Mouse (Mus musculus): ENCODE measurements at regions not wholly inside any gene's neighbourhood (a gene's known extent, or its start where the extent isn't known, plus 50 kb on each side); places are given as distances from the start of the nearest gene placed in this dataset.

GRCm38 (mm10) chr13:38753722-38754121 lies 94.9 kb upstream of the Eef1e1 start:
- DNase-seq (ENCODE audit: low read depth, low spot score) = no peak

GRCm38 (mm10) chr13:38751876-38752275 lies 93.0 kb upstream of the Eef1e1 start:
- no peak for DNase-seq (ENCODE audit: low read depth, low spot score)

- DNase-seq (ENCODE audit: low read depth, low spot score) = no peak
Measured at GRCm38 (mm10) chr13:38740066-38740465, 81.2 kb upstream of the Eef1e1 start.

- DNase-seq (ENCODE audit: low read depth, low spot score) = no peak
Measured at GRCm38 (mm10) chr13:38736361-38737035, 77.6 kb upstream of the Eef1e1 start.

DNA sequence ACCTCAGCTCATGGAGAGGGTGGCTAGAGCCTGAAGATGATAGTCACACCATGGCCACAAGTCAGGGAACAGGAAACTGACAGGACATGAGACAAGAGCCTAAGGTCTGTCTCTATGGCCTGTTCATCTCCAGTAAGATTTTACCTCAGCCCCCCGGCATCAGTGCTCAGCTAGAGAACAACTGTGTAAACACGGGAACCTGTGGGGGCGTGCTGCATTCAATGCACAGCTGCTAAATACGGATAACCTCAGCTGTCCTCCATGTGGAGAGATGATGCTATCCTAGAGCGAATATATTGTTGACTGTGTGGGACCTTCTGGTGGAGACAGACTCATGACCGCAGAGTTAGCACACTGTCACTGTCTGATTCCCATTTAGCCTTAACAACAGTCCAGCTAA lies 76.4 kb upstream of the Eef1e1 start:
- DNase-seq (ENCODE audit: low read depth, low spot score) = no peak

GRCm38 (mm10) chr13:38733246-38733645 lies 74.4 kb upstream of the Eef1e1 start:
- no peak for DNase-seq (ENCODE audit: low read depth, low spot score)

DNA sequence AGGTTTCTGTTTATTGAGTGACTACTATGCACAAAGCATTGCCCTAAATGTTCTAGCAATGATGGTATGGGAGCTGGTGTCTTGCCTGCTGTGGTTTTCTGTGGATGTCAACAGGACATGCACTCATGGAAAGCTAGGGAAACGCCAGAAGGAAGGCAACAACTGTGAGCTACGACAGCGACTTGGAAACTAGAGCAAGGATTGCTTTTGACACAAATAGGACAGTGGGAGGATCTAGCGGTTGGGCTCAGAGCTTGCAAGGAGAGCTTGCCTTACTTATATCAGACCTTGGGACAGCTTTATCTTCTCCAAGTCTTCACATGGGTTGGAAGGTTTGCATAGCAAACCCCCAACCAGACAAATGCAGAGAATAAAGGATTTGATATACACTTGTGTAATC lies 66.6 kb upstream of the Eef1e1 start:
- DNase-seq (ENCODE audit: low read depth, low spot score) = no peak

DNA sequence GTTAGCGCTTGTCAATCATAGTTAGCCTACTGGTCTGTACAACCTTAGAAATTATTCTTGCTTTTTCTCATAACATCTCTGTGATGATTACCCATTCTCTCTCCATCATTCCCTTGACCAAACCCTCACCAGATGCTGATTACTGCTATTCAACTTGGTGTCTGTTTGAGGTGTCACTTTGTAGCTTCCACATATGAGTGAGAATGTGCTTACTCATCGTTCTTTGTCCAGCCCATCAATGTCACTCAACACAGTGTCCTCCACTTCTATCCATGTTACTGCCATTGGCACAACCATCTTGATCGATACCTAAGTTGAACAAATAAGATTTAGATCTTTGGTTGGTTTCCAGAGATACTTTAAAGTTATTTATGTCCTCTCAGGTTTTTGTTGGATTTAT lies 62.3 kb upstream of the Eef1e1 start:
- DNase-seq (ENCODE audit: low read depth, low spot score) = no peak

GRCm38 (mm10) chr13:38714838-38715237 lies 56.0 kb upstream of the Eef1e1 start:
- no peak for DNase-seq (ENCODE audit: low read depth, low spot score)
